Mouse (Mus musculus) megakaryocyte, embryonic 14.5 days (primary cell): ENCODE data around the gene Itga9.

Experiments used
- FLI1 ChIP-seq: IDR thresholded peaks from 2 replicates; pipeline ENCODE4 v1.6.1; 2012; ENCODE audit warnings: low read length, inconsistent platforms, mixed read lengths
- GATA1 ChIP-seq: IDR thresholded peaks from 3 replicates; pipeline ENCODE4 v1.6.1; 2012; ENCODE audit warnings: mixed read lengths, low read length, inconsistent platforms, borderline replicate concordance

GRCm38 (mm10) chr9:118713515-118713914, 107.0 kb downstream of the Itga9 start:
- no peak for TF ChIP-seq GATA1
- no peak for TF ChIP-seq FLI1
